14 mouse cellular contexts compared by ENCODE assay signal in genomic region chr15:103256210-103256986, GRCm38 (mm10). TPM values are rescaled to one million over a fixed set of nuclear protein-coding genes. Genes with fewer than 3 reads are reported as not detected.
"Had no signal": no experiment of that assay in that cellular context is flagged by ENCODE, and none has a peak within 500 bp of the region (broad histone marks: within the 10 kb centered on the region; RNA-seq: fewer than 3 reads in every experiment).

No protein-coding gene starts in this region.

- H3K4me3 ChIP-seq: limb, embryonic 12.5 days; myocyte had no signal

- ATAC-seq: intestine, postnatal 0 days had no signal

- H3K9ac ChIP-seq: limb, embryonic 12.5 days; lung, embryonic 15.5 days; neural tube, embryonic 15.5 days had no signal

- H3K36me3 ChIP-seq: limb, embryonic 12.5 days; lung, embryonic 15.5 days; midbrain, embryonic 10.5 days; neural tube, embryonic 15.5 days had no signal

- H3K27ac ChIP-seq: lung, embryonic 15.5 days; midbrain, embryonic 10.5 days; neural tube, embryonic 15.5 days; stomach, postnatal 0 days had no signal

- H3K9me3 ChIP-seq: limb, embryonic 12.5 days; lung, embryonic 15.5 days; midbrain, embryonic 10.5 days; neural tube, embryonic 15.5 days had no signal

- DNase-seq: kidney, adult 8-10 months; kidney, postnatal 25 days; lung, postnatal 14 days; midbrain, embryonic 14.5 days; thymus, postnatal 4 days had no signal

- H3K27me3 ChIP-seq: lung, embryonic 15.5 days; neural tube, embryonic 15.5 days had no signal

RNA-seq across cellular contexts. Expression of gene Nfe2, which starts 1.8 kb away (rescaled TPM):
- total RNA-seq: layer of hippocampus, adult 18-20 months; left cerebral cortex, postnatal 36 days had no signal

RNA-seq across cellular contexts. Expression of gene Gpr84, which starts 54.0 kb away (rescaled TPM):
- polyA plus RNA-seq: intestine, postnatal 0 days had no signal
